Mouse (Mus musculus): Measurements from ENCODE around the gene Cubn. TPM values are rescaled to one million over a fixed set of nuclear protein-coding genes. Genes with fewer than 3 reads are reported as not detected.

Cubn gene
- total and polyA plus RNA-seq, 3 experiments: 0.03 to 0.09 (median 0.04) TPM

DNA sequence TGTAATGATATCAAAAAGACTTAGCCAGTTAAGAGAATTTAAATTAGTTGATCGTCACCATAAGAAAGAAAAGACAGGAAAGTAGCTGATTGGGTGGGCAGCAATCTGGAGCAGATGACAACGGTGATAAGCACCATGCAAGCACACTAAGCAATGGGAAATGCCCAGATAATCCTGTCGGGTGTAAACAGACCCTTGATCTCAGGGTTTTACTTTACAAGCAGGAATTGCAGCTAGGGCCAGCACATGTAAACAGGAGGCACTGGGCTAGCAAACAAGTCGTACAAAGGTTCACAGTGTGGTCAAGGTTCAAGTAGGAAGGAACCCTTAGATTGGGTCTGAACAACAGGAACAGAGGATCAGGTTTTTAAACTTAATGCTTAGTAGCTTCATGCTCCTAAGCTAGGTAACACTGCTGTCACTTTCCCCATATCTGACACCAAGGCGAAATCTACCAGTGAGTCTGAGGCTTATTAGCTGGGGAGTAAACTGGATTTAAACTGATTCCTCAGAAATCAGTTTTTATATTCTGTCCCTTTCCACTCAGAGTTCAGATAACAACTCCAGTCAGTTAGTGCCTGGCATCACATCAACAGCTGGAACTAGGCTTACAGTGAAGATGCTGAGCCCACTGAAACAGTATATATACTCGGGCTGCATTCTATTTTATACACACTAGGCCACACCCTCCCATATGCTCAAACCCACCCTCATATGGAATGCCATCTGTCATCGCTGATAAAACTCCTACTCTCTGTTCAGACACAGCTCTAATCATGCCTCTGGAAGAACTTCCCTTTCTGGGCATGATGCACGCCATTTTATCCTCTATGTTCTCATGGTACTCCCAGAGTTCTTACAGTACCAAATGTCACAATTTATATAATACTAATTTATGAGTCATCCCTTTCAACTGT lies 32.2 kb upstream of the Cubn start:
- H3K4me1 ChIP-seq (ENCODE audit: control insufficient read depth in 1 of 2, insufficient read depth in 2 of 2): no peaks in the 10 kb centered on the region
- H3K36me3 ChIP-seq (replicated peaks in 1 of 2; ENCODE audit: control insufficient read depth in 1 of 2, insufficient read depth in 1 of 2, low read length in 1 of 2): peaks cover 0 to 6% of the 10 kb centered on the region in 2 experiments
- dilution Hi-C loops (cut with MboI; ENCODE audit: extremely low pct_ligation_motif_present, extremely low pct_unique_long_range_greater_than_20kb, low sequenced_read_pairs) (no loop called here), in situ Hi-C loops (cut with MboI; ENCODE audit: low pct_ligation_motif_present, low pct_unique_long_range_greater_than_20kb, low sequenced_read_pairs) (no loop called here)
- no peaks in the 10 kb centered on the region for H3K27me3 ChIP-seq (replicated peaks)
- no peak for DNase-seq (ENCODE audit: extremely low read depth)
- H3K4me2 ChIP-seq (ENCODE audit: insufficient read depth, low read depth, poor library complexity, severe bottlenecking): no peak overlapping the region
- no peak overlapping the region for H3K9ac ChIP-seq (ENCODE audit: insufficient read depth, low read depth)
- H3K9me3 ChIP-seq (replicated peaks; ENCODE audit: low read length): no peaks in the 10 kb centered on the region
- H3K79me2 ChIP-seq (replicated peaks; ENCODE audit: control insufficient read depth, extremely low read depth, insufficient read depth, poor library complexity, severe bottlenecking): no peaks in the 10 kb centered on the region
- H3K27ac ChIP-seq (ENCODE audit: insufficient read depth, low read depth): no peak overlapping the region
- no peak overlapping the region for H3K4me3 ChIP-seq (replicated peaks in 1 of 3; ENCODE audit: low read depth in 2 of 3, low read length in 2 of 3, poor library complexity in 1 of 3)
- TF ChIP-seq PAX5 (IDR thresholded peaks at IDR 0.05; ENCODE audit: low read length): no peak
- no peak for TF ChIP-seq MEF2A (IDR thresholded peaks at IDR 0.05; ENCODE audit: borderline replicate concordance, low read depth, low read length)
- no peak for TF ChIP-seq JUN (IDR thresholded peaks at IDR 0.05; ENCODE audit: insufficient read depth, low read depth, low read length)
- no peak for TF ChIP-seq ZMIZ1 (IDR thresholded peaks at IDR 0.05; ENCODE audit: low read depth, low read length)
- no peak for TF ChIP-seq JUND (conservative IDR thresholded peaks at IDR 0.05; ENCODE audit: low read depth, low read length)
- TF ChIP-seq ELF1 (IDR thresholded peaks at IDR 0.05; ENCODE audit: low read depth, low read length): no peak
- TF ChIP-seq RAD21 (IDR thresholded peaks at IDR 0.05; ENCODE audit: low read depth, low read length): no peak
- no peak for TF ChIP-seq KAT2A (IDR thresholded peaks at IDR 0.05; ENCODE audit: insufficient replicate concordance, low read length)
- no peak for TF ChIP-seq RCOR1 (conservative IDR thresholded peaks at IDR 0.05; ENCODE audit: low read depth, low read length)
- TF ChIP-seq MAZ (IDR thresholded peaks at IDR 0.05; ENCODE audit: low read depth, low read length): no peak
- TF ChIP-seq POLR2A (IDR thresholded peaks at IDR 0.05; ENCODE audit: low read depth, low read length): no peak
- no peak for TF ChIP-seq USF1 (IDR thresholded peaks at IDR 0.05; ENCODE audit: low read depth, low read length)

DNA sequence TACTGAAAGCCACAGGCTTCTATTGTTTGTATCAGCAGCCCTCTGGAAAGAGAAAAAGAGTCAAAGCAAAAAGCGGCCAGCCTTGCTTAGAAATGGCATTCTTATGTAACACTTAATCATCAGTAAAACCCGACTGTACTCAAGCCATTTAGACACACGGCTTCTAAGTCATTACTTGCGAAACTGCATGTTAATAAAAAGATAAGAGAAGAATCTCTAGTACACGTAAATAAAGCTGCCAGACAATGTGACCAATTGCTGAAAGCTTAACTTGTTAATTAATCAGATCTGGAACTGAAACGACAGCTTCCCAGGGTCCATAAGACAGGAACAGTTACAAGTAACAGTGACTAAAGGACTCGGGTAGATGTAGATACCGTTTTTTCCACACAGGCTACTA lies 30.5 kb upstream of the Cubn start:
- H3K79me2 ChIP-seq (replicated peaks; ENCODE audit: control insufficient read depth, extremely low read depth, insufficient read depth, poor library complexity, severe bottlenecking): no peaks in the 10 kb centered on the region
- in situ Hi-C loops (cut with MboI; ENCODE audit: low pct_ligation_motif_present, low pct_unique_long_range_greater_than_20kb, low sequenced_read_pairs) (no loop called here), dilution Hi-C loops (cut with MboI; ENCODE audit: extremely low pct_ligation_motif_present, extremely low pct_unique_long_range_greater_than_20kb, low sequenced_read_pairs) (no loop called here)
- H3K9ac ChIP-seq (ENCODE audit: insufficient read depth, low read depth): no peak overlapping the region
- peaks cover 0 to 7% of the 10 kb centered on the region in 2 experiments for H3K36me3 ChIP-seq (replicated peaks in 1 of 2; ENCODE audit: control insufficient read depth in 1 of 2, insufficient read depth in 1 of 2, low read length in 1 of 2)
- H3K9me3 ChIP-seq (replicated peaks; ENCODE audit: low read length): no peaks in the 10 kb centered on the region
- H3K4me2 ChIP-seq (ENCODE audit: insufficient read depth, low read depth, poor library complexity, severe bottlenecking): no peak overlapping the region
- no peaks in the 10 kb centered on the region for H3K4me1 ChIP-seq (ENCODE audit: control insufficient read depth in 1 of 2, insufficient read depth in 2 of 2)
- H3K27ac ChIP-seq (ENCODE audit: insufficient read depth, low read depth): no peak overlapping the region
- no peaks in the 10 kb centered on the region for H3K27me3 ChIP-seq (replicated peaks)
- TF ChIP-seq JUN (IDR thresholded peaks at IDR 0.05; ENCODE audit: insufficient read depth, low read depth, low read length) (no peak), MAX (IDR thresholded peaks at IDR 0.05; ENCODE audit: low read length) (no peak), RCOR1 (conservative IDR thresholded peaks at IDR 0.05; ENCODE audit: low read depth, low read length) (no peak), JUND (conservative IDR thresholded peaks at IDR 0.05; ENCODE audit: low read depth, low read length) (no peak), EP300 (IDR thresholded peaks at IDR 0.05; ENCODE audit: low read length) (no peak), RAD21 (IDR thresholded peaks at IDR 0.05; ENCODE audit: low read depth, low read length) (no peak), MEF2A (IDR thresholded peaks at IDR 0.05; ENCODE audit: borderline replicate concordance, low read depth, low read length) (no peak), GABPA (IDR thresholded peaks at IDR 0.05; ENCODE audit: insufficient replicate concordance, low read depth, low read length) (no peak), TCF12 (IDR thresholded peaks at IDR 0.05; ENCODE audit: low read depth, low read length) (no peak), ELF1 (IDR thresholded peaks at IDR 0.05; ENCODE audit: low read depth, low read length) (no peak), ZC3H11A (IDR thresholded peaks at IDR 0.05; ENCODE audit: low read depth, low read length) (no peak), ZKSCAN1 (IDR thresholded peaks at IDR 0.05; ENCODE audit: borderline replicate concordance, low read depth, low read length) (no peak)
- H3K4me3 ChIP-seq (replicated peaks in 1 of 3; ENCODE audit: low read depth in 2 of 3, low read length in 2 of 3, poor library complexity in 1 of 3): no peak overlapping the region
- DNase-seq (ENCODE audit: extremely low read depth): no peak
